Mouse (Mus musculus): ENCODE measurements at regions not wholly inside any gene's neighbourhood (a gene's known extent, or its start where the extent isn't known, plus 50 kb on each side); places are given as distances from the start of the nearest gene placed in this dataset.
"Not testable (repeated sequence)": the region's sequence is repeated elsewhere in the genome, so short reads cannot be mapped to it uniquely, and the experiment has no call there.

GRCm38 (mm10) chr16:51169294-51169693 lies 578.3 kb upstream of the Ccdc54 start:
- no peak for DNase-seq (ENCODE audit: low spot score in 2 of 2)

GRCm38 (mm10) chr16:51160768-51161167 lies 569.8 kb upstream of the Ccdc54 start:
- DNase-seq (ENCODE audit: low spot score in 2 of 2), result no peak

GRCm38 (mm10) chr16:51138575-51138974 lies 547.6 kb upstream of the Ccdc54 start:
- DNase-seq (ENCODE audit: low spot score in 2 of 2), result no peak

GRCm38 (mm10) chr16:51119835-51120234 lies 528.9 kb upstream of the Ccdc54 start:
- DNase-seq (ENCODE audit: low spot score in 2 of 2), result peak; percentile 29 to 46

- DNase-seq (ENCODE audit: low spot score in 2 of 2), result no peak
Measured at GRCm38 (mm10) chr16:51118365-51118764, 527.4 kb upstream of the Ccdc54 start.

- no peak for DNase-seq (ENCODE audit: low spot score in 2 of 2)
Measured at GRCm38 (mm10) chr16:51117836-51118235, 526.9 kb upstream of the Ccdc54 start.

- DNase-seq (ENCODE audit: low spot score in 2 of 2), result no peak
Measured at GRCm38 (mm10) chr16:51109864-51110263, 518.9 kb upstream of the Ccdc54 start.

- no peak for DNase-seq (ENCODE audit: low spot score in 2 of 2)
Measured at GRCm38 (mm10) chr16:51107421-51107820, 516.5 kb upstream of the Ccdc54 start.

GRCm38 (mm10) chr16:51086556-51086955 lies 495.6 kb upstream of the Ccdc54 start:
- no peak for DNase-seq (ENCODE audit: low spot score in 2 of 2)

GRCm38 (mm10) chr16:51080146-51080545 lies 489.2 kb upstream of the Ccdc54 start:
- DNase-seq (ENCODE audit: low spot score in 2 of 2), result no peak

GRCm38 (mm10) chr16:51048650-51049049 lies 457.7 kb upstream of the Ccdc54 start:
- no peak for DNase-seq (ENCODE audit: low spot score in 2 of 2)

GRCm38 (mm10) chr16:51048169-51048568 lies 457.2 kb upstream of the Ccdc54 start:
- no peak for DNase-seq (ENCODE audit: low spot score in 2 of 2)

GRCm38 (mm10) chr16:51041311-51041710 lies 450.4 kb upstream of the Ccdc54 start:
- no peak for DNase-seq (ENCODE audit: low spot score in 2 of 2)

GRCm38 (mm10) chr16:51002876-51003275 lies 411.9 kb upstream of the Ccdc54 start:
- DNase-seq (ENCODE audit: low spot score in 2 of 2), result no peak

GRCm38 (mm10) chr16:50964395-50964794 lies 373.4 kb upstream of the Ccdc54 start:
- DNase-seq (ENCODE audit: low spot score in 2 of 2), result no peak

- DNase-seq (ENCODE audit: low spot score in 2 of 2), result no peak
Measured at GRCm38 (mm10) chr16:50944091-50944490, 353.1 kb upstream of the Ccdc54 start.

- not testable (repeated sequence) for DNase-seq (ENCODE audit: low spot score in 2 of 2)
Measured at GRCm38 (mm10) chr16:50943581-50943980, 352.6 kb upstream of the Ccdc54 start.

- no peak for DNase-seq (ENCODE audit: low spot score in 2 of 2)
Measured at GRCm38 (mm10) chr16:50942291-50942690, 351.3 kb upstream of the Ccdc54 start.

- no peak for DNase-seq (ENCODE audit: low spot score in 2 of 2)
Measured at GRCm38 (mm10) chr16:50939316-50939715, 348.4 kb upstream of the Ccdc54 start.

- DNase-seq (ENCODE audit: low spot score in 2 of 2), result no peak
Measured at GRCm38 (mm10) chr16:50907732-50908131, 316.8 kb upstream of the Ccdc54 start.

- DNase-seq (ENCODE audit: low spot score in 2 of 2), result no peak
Measured at GRCm38 (mm10) chr16:50899151-50899550, 308.2 kb upstream of the Ccdc54 start.

- no peak for DNase-seq (ENCODE audit: low spot score in 2 of 2)
Measured at GRCm38 (mm10) chr16:50877926-50878325, 287.0 kb upstream of the Ccdc54 start.

GRCm38 (mm10) chr16:50871318-50871717 lies 280.4 kb upstream of the Ccdc54 start:
- no peak for DNase-seq (ENCODE audit: low spot score in 2 of 2)

GRCm38 (mm10) chr16:50863565-50863964 lies 272.6 kb upstream of the Ccdc54 start:
- DNase-seq (ENCODE audit: low spot score in 2 of 2), result no peak

- DNase-seq (ENCODE audit: low spot score in 2 of 2), result no peak
Measured at GRCm38 (mm10) chr16:50859513-50859912, 268.6 kb upstream of the Ccdc54 start.
